Mouse (Mus musculus) induced T-regulatory cell, adult 2 months (primary cell): ENCODE measurements around the gene Neurl4.
"Not testable (repeated sequence)": the region's sequence is repeated elsewhere in the genome, so short reads cannot be mapped to it uniquely, and the experiment has no call there.

Source experiments
- DNase-seq: peaks from one replicate; pipeline ENCODE4 v3.0.0-alpha.2; 2012; ENCODE audit warnings: low read depth

Neurl4 gene

GRCm38 (mm10) chr11:69953267-69953915 is 52.5 kb downstream of the Neurl4 start:
- DNase-seq, result no peak

GRCm38 (mm10) chr11:69955618-69956017 is 54.7 kb downstream of the Neurl4 start:
- DNase-seq, result not testable (repeated sequence)

GRCm38 (mm10) chr11:69956218-69956617 is 55.3 kb downstream of the Neurl4 start:
- DNase-seq, result peak; percentile 40

GRCm38 (mm10) chr11:69960616-69961015 is 59.7 kb downstream of the Neurl4 start:
- peak; percentile 59 for DNase-seq

GRCm38 (mm10) chr11:69961841-69962240 is 61.0 kb downstream of the Neurl4 start:
- peak; percentile 44 for DNase-seq
